Mouse (Mus musculus) intestine, embryonic 16.5 days (tissue): ENCODE measurements at regions not wholly inside any gene's neighbourhood (a gene's known extent, or its start where the extent isn't known, plus 50 kb on each side); places are given as distances from the start of the nearest gene placed in this dataset.

ENCODE experiments used
- ATAC-seq: fragments of 200-750 bp; cut with Nextera tagmentation; 2 replicates; pipeline ENCODE4 v1.8.0; 2017; ENCODE audit warnings: moderate TSS enrichment, moderate library complexity
- H3K27ac ChIP-seq: fragments of 300-500 bp; sonication (generic); 2 replicates; pipeline ENCODE4 v1.5.1; 2014; ENCODE audit warnings: mild to moderate bottlenecking, low read length
- H3K27me3 ChIP-seq: fragments of 300-500 bp; sonication (generic); replicated peaks from 2 replicates; pipeline ENCODE4 v1.6.1; 2014; ENCODE audit warnings: low read length, control low read depth, mixed read lengths; ENCODE audit not compliant: control insufficient read depth, insufficient read depth
- H3K36me3 ChIP-seq: fragments of 300-500 bp; sonication (generic); 2 replicates; pipeline ENCODE4 v1.6.1; 2014; ENCODE audit warnings: low read length, control low read depth; ENCODE audit not compliant: control insufficient read depth, insufficient read depth
- H3K4me1 ChIP-seq: fragments of 300-500 bp; sonication (generic); 2 replicates; pipeline ENCODE4 v1.6.1; 2014; ENCODE audit warnings: low read length, control low read depth, mixed read lengths; ENCODE audit not compliant: control insufficient read depth, insufficient read depth
- H3K4me2 ChIP-seq: fragments of 300-500 bp; sonication (generic); 2 replicates; pipeline ENCODE4 v1.6.1; 2014; ENCODE audit warnings: low read depth, low read length, control low read depth
- H3K4me3 ChIP-seq: fragments of 300-500 bp; sonication (generic); 2 replicates; pipeline ENCODE4 v1.5.1; 2014; ENCODE audit warnings: mild to moderate bottlenecking, low read length
- H3K9ac ChIP-seq: fragments of 300-500 bp; sonication (generic); 2 replicates; pipeline ENCODE4 v1.6.1; 2014; ENCODE audit warnings: low read depth, low read length
- H3K9me3 ChIP-seq: fragments of 300-500 bp; sonication (generic); 2 replicates; pipeline ENCODE4 v1.6.1; 2016; ENCODE audit warnings: low read length, control low read depth; ENCODE audit not compliant: control insufficient read depth
- WGBS: fragments of 180-500 bp; shearing (Covaris S2); extraction: QIAGEN DNeasy Blood & Tissue Kit; methylation state at CpG from one replicate; pipeline ENCODE4 v1.1.7; 2014; 5-methylcytosine and 5-hydroxymethylcytosine counted together

DNA sequence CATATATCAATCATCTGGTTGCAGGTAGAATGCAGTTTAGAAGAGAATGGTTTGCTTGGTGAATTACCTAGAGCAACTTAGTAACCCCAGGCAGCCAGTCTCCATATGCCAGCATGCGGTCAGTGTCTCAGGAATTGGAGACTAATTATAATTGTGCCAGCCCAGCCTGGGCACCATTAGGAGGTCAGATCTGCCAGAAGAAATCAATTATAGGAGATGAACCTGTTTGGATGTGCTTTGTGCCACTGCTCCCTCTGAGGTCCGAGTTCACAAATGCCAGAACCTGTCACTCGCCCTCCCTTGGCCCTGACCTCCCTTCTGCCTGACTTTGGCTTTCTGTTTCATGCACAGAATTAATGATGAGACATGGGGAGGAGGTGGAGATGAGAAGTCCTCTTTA is 323.1 kb downstream of the En1 start:
- no peaks in the 10 kb centered on the region for H3K27me3 ChIP-seq
- H3K9ac ChIP-seq: no peak overlapping the region
- H3K36me3 ChIP-seq: no peaks in the 10 kb centered on the region
- no peaks in the 10 kb centered on the region for H3K9me3 ChIP-seq
- H3K4me2 ChIP-seq: no peak overlapping the region
- no peaks in the 10 kb centered on the region for H3K4me1 ChIP-seq
- no peak for ATAC-seq
- WGBS: 91% methylated on average over 3 of the region's 3 CpGs
- no peak overlapping the region for H3K27ac ChIP-seq
- no peak overlapping the region for H3K4me3 ChIP-seq

DNA sequence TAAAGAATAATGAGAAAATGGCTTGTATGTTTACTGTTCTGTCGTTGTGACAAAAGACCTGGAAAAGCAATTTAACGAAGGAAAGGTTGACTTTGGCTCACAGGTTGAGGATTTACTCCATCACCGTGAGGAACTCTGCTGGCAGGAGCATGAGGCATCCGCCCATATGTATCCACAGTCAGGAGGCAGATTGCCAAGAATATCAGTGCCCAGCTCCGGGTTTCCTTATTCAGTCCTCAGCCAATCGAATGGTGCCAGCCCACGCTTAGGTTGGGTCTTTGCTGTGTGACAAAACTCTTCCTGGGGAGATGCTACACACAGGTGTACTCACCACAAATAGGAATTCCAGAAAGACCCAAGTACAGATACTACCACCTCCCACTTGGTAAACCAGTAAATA is 327.9 kb downstream of the En1 start:
- Histone ChIP-seq H3K36me3 (no peaks in the 10 kb centered on the region), H3K4me3 (no peak overlapping the region), H3K4me1 (no peaks in the 10 kb centered on the region), H3K4me2 (no peak overlapping the region), H3K27me3 (no peaks in the 10 kb centered on the region), H3K9ac (no peak overlapping the region), H3K27ac (no peak overlapping the region), H3K9me3 (no peaks in the 10 kb centered on the region)
- no peak for ATAC-seq
- WGBS: 70% methylated on average over 7 of the region's 7 CpGs

DNA sequence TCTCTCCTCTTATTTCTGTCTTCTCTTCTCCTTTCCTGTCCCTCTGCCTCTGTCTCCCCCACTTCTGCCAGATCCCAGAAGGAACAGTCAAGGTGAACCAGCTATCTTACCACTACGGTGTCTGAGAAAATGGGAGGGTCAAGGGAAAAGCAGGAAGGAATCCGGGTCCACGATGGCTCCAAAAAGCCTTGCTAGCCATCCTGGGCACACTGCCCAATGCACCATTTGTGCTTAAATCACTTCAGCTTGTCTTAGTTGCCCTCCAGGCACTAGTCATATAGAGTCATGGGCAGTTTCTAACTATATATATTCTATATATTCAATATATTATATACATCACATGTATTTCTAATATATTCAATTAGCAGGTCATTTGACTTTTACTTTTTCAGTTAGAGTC is 333.1 kb downstream of the En1 start:
- no peak overlapping the region for H3K4me2 ChIP-seq
- no peaks in the 10 kb centered on the region for H3K27me3 ChIP-seq
- H3K9me3 ChIP-seq: no peaks in the 10 kb centered on the region
- ATAC-seq: no peak
- H3K36me3 ChIP-seq: no peaks in the 10 kb centered on the region
- H3K9ac ChIP-seq: no peak overlapping the region
- no peak overlapping the region for H3K27ac ChIP-seq
- no peak overlapping the region for H3K4me3 ChIP-seq
- 80% methylated on average over 3 of the region's 3 CpGs for WGBS
- no peaks in the 10 kb centered on the region for H3K4me1 ChIP-seq

DNA sequence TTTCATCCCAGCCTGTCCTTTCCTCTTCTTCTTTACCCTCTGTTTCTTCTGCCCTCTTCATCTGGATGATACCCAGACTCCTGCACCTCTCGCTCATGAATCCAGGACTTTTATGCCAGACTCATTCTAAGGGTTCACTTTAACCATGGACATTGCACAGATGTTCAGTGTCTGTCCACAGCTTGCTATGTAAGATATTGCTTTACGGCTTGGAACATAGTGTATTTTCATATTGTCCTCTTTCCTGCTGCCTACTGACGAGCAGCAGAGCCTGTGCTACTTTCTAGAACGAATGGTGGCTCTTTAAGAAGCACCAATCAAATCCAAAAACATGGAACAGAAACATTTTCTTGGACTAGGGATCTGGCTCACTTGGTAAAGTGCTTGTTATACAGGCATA is 341.5 kb downstream of the En1 start:
- Histone ChIP-seq H3K27ac (no peak overlapping the region), H3K4me2 (no peak overlapping the region), H3K4me3 (no peak overlapping the region), H3K9me3 (no peaks in the 10 kb centered on the region), H3K9ac (no peak overlapping the region), H3K4me1 (no peaks in the 10 kb centered on the region), H3K36me3 (no peaks in the 10 kb centered on the region), H3K27me3 (no peaks in the 10 kb centered on the region)
- ATAC-seq: no peak
- 69% methylated on average over 4 of the region's 4 CpGs for WGBS

DNA sequence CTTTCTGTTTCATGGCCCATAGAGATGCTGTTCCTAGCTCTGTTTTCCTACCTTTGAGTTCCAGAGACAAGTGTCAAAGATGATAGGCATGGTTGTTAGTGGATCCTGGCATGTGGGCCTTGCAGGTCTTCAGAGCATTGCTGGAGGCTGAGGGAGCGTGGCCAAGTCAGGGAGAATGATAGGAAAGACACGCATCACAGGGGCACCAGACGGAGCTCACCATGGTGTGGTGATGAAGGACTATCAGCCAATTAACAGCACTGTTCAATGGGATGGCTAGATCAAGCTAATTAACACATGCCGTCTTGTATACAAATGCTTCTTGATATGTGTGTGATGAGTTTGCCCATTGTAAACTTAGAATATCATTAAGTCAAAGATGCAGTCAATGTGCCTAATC is 344.1 kb downstream of the En1 start:
- ATAC-seq: no peak

DNA sequence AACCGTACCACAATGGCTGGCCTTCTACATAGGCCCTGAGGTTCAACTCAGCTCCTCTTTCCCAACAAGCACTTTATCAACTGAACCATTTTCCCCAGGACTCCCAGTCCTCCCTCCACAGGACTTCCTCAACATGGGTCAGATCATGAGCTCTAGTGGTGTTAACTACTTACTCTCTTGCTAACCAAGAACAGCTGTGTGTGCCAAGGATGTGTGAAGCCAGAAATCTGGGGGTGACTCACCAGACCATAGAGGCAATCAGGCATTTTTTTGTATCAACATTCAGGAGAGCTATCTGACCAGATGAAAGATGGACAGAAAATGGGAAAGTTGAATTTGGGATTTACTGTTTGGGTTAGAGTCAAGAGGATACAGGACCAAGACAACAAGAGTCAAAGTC is 359.0 kb downstream of the En1 start:
- Histone ChIP-seq H3K4me1 (no peaks in the 10 kb centered on the region), H3K4me3 (no peak overlapping the region), H3K27ac (no peak overlapping the region), H3K9me3 (no peaks in the 10 kb centered on the region), H3K4me2 (no peak overlapping the region), H3K27me3 (peaks cover 4% of the 10 kb centered on the region; the same call in 1 of the 2 replicates), H3K36me3 (no peaks in the 10 kb centered on the region), H3K9ac (no peak overlapping the region)
- ATAC-seq: no peak
- WGBS: 70% methylated on average over 1 of the region's 1 CpGs

More for the DNA sequence above, 344.1 kb downstream of the En1 start:
- no peaks in the 10 kb centered on the region for H3K4me1 ChIP-seq
- H3K9me3 ChIP-seq: no peaks in the 10 kb centered on the region
- H3K36me3 ChIP-seq: no peaks in the 10 kb centered on the region
- H3K27ac ChIP-seq: no peak overlapping the region
- 85% methylated on average over 4 of the region's 4 CpGs for WGBS
- H3K9ac ChIP-seq: no peak overlapping the region
- no peaks in the 10 kb centered on the region for H3K27me3 ChIP-seq
- H3K4me3 ChIP-seq: no peak overlapping the region
- no peak overlapping the region for H3K4me2 ChIP-seq

DNA sequence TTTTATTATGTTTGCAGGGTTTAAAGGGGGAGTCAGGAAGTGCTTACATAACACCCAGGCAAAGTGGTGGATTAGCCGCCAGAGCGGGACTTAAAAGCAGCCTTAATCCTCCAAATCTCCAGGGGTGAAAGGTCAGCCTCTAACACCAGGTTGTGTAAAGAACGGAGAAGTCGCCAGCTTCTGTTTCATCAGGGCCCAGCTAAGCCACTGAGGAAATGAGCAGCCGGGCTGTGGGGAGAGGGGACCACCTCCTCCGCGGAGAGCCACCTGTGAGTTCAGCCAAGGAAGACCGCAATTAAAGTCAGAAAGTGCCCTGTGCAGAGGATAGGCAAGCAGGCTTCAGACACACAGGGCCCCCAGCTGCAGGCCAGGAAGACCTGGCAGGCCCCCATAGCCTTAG is 359.8 kb downstream of the En1 start:
- H3K4me3 ChIP-seq: no peak overlapping the region
- ATAC-seq: no peak
- H3K36me3 ChIP-seq: no peaks in the 10 kb centered on the region
- H3K9me3 ChIP-seq: no peaks in the 10 kb centered on the region
- H3K9ac ChIP-seq: no peak overlapping the region
- H3K4me2 ChIP-seq: no peak overlapping the region
- peaks cover 4% of the 10 kb centered on the region; the same call in 1 of the 2 replicates for H3K27me3 ChIP-seq
- no peaks in the 10 kb centered on the region for H3K4me1 ChIP-seq
- 15% methylated on average over 8 of the region's 8 CpGs for WGBS
- no peak overlapping the region for H3K27ac ChIP-seq

DNA sequence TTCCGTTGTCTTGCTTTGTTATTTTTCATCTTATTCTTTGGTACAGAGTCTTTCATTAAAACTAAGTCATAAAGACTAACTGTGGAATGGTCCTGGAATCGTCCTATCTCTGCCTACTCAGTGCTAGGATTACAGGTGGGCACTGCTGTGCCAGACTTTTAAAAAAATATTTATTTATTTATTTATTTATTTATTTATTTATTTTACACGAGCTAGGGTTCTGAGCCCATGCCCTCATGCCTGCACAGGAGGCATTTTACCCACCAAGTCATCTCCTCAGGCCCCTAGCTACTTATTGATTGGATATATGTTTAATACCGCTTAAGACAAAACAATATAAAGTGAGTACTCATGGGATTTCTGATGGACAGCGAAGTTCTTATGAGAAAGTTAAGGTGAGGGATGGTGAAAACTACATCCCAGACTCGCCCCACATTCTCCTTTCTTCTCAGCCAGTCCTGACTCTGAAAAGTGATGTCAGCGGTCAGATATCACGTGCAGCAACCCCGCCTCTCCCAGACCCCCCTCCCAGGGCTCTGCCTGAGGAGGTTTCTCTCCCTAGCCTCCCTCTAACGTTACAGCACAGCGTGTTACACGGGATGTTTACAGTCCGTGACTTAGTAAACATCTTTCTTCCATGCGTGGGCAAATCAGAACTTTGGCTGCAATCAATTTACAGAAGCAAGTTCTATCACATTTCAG is 361.4 kb downstream of the En1 start:
- peaks cover 4% of the 10 kb centered on the region; the same call in 1 of the 2 replicates for H3K27me3 ChIP-seq
- H3K9ac ChIP-seq: no peak overlapping the region
- H3K4me2 ChIP-seq: peak overlapping the region; percentile 47
- peak overlapping the region; percentile 33 for H3K4me3 ChIP-seq
- H3K4me1 ChIP-seq: no peaks in the 10 kb centered on the region
- H3K9me3 ChIP-seq: no peaks in the 10 kb centered on the region
- 27% methylated on average over 14 of the region's 14 CpGs for WGBS
- ATAC-seq: peak; percentile 80; the same call in 1 of the 2 replicates
- no peak overlapping the region for H3K27ac ChIP-seq
- no peaks in the 10 kb centered on the region for H3K36me3 ChIP-seq

DNA sequence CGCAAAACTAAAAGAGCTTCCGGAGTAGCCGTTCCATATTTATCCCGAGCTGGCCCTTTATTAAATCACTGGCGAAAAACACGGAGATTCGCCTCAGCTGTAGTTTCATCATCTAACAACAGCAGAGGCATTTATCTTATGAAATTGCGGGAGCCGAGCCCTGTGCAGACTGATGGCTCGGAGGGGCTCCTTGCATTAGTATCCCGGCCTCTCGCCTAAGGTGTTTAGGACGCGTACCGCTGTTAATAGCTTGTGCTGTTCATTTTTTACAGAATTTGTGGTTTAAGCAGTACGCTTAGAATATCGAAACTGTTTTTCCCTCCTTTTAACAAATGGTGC is 361.9 kb downstream of the En1 start:
- peak overlapping the region; percentile 33 for H3K4me3 ChIP-seq
- peaks cover 4% of the 10 kb centered on the region; the same call in 1 of the 2 replicates for H3K27me3 ChIP-seq
- no peaks in the 10 kb centered on the region for H3K36me3 ChIP-seq
- no peak overlapping the region for H3K27ac ChIP-seq
- H3K9me3 ChIP-seq: no peaks in the 10 kb centered on the region
- no peak overlapping the region; the same call in 1 of the 2 replicates for H3K9ac ChIP-seq
- 39% methylated on average over 17 of the region's 17 CpGs for WGBS
- ATAC-seq: no peak
- H3K4me1 ChIP-seq: no peaks in the 10 kb centered on the region
- peak overlapping the region; percentile 47 for H3K4me2 ChIP-seq

DNA sequence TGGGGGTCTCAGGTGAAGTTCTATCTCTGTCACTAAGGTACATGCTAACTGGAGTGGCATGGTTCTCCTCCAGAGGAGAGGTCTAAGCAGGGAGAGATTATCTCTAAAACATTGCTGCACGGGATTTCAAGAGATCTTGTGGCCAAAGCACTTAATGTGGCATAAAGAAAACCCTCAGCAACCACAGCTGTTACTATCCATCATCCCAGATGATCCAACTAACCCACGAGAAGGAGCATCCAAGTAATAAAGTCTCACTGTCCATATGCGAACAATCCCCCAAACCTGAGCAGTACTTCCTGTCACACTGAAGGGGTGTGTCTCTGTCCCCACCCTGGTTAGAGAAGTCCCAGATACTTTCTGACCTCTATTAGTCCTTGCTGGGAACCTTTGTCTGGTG is 363.9 kb downstream of the En1 start:
- H3K4me2 ChIP-seq: no peak overlapping the region
- ATAC-seq: no peak
- H3K9me3 ChIP-seq: no peaks in the 10 kb centered on the region
- no peak overlapping the region for H3K27ac ChIP-seq
- H3K4me3 ChIP-seq: no peak overlapping the region
- H3K36me3 ChIP-seq: no peaks in the 10 kb centered on the region
- H3K27me3 ChIP-seq: peaks cover 4% of the 10 kb centered on the region; the same call in 1 of the 2 replicates
- H3K9ac ChIP-seq: no peak overlapping the region
- no peaks in the 10 kb centered on the region for H3K4me1 ChIP-seq
- 59% methylated on average over 3 of the region's 3 CpGs for WGBS
